Mouse (Mus musculus): Measurements from ENCODE around the gene Esd.

The Esd gene

GRCm38 (mm10) chr14:74797386-74798062 is 65.4 kb downstream of the Esd start:
- no peak for DNase-seq

DNA sequence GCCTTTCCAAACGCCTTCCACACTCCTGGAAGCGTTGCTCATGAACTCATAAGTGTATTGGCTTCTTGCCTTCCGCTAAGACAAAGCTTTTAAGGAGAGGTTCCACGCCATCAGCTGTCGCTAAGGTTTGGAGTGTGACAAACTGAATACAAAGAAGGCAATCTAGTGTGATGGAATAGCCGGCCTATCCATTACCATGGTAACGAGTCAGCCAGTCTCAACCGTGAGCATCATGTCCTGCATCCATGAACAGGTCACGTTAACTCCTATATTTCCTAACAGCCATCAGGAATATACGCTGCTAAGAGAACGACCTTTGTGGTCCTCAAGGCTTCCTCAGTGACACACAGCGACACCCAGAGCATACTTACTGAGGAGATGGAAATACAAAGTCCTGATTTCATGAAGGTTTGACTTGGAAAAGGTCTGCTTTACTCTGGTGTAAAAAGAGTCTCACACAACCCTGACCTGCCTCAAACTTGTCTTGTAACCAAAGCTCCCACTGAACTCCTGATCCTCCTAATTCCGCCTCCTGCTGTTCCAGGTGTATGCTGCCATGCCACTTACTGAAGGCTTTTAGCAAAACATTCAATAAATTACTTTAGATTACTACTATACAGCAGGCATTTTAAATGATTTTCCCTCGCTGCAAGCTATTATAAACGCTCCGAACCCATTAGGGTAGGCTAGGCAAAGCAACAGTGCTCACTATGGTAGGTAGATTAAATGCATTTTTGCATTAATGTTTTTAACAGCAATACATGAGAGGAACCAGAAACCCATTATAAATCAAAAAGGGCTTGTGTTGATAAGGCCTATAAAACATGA is 66.2 kb downstream of the Esd start:
- DNase-seq, result no peak
